Mouse (Mus musculus) brain, embryonic 14.5 days (tissue): ENCODE results near the gene Fam83d. TPM values are rescaled to one million over a fixed set of nuclear protein-coding genes. Genes with fewer than 3 reads are reported as not detected.
A peak's percentile ranks its signal among the peaks of the same experiment; 100 is the strongest.

ENCODE experiments used
- DNase-seq: peaks from one replicate; pipeline ENCODE4 v3.0.0-alpha.2; 2011; ENCODE audit warnings: low read depth
- CTCF ChIP-seq: fragments of 200-500 bp; IDR thresholded peaks from 2 replicates; pipeline ENCODE4 v1.5.1; 2012; ENCODE audit warnings: inconsistent platforms, mild to moderate bottlenecking, moderate library complexity, borderline replicate concordance; ENCODE audit not compliant: insufficient read depth, insufficient read length; ENCODE audit errors: extremely low read depth
- POLR2A ChIP-seq: fragments of 200-500 bp; IDR thresholded peaks from 2 replicates; pipeline ENCODE4 v1.6.1; 2012; ENCODE audit warnings: mild to moderate bottlenecking, inconsistent platforms, borderline replicate concordance; ENCODE audit not compliant: poor library complexity, insufficient read depth, insufficient read length, severe bottlenecking; ENCODE audit errors: extremely low read depth
- polyA plus RNA-seq: library from polyadenylated mRNA; depleted of rRNA; stranded (reverse); fragments of >200 nt; gene quantifications from 2 replicates; pipeline ENCODE4 v1.2.3, GENCODE M21; 2012

Fam83d gene
- polyA plus RNA-seq, 1 experiment, result 13.9 TPM

DNA sequence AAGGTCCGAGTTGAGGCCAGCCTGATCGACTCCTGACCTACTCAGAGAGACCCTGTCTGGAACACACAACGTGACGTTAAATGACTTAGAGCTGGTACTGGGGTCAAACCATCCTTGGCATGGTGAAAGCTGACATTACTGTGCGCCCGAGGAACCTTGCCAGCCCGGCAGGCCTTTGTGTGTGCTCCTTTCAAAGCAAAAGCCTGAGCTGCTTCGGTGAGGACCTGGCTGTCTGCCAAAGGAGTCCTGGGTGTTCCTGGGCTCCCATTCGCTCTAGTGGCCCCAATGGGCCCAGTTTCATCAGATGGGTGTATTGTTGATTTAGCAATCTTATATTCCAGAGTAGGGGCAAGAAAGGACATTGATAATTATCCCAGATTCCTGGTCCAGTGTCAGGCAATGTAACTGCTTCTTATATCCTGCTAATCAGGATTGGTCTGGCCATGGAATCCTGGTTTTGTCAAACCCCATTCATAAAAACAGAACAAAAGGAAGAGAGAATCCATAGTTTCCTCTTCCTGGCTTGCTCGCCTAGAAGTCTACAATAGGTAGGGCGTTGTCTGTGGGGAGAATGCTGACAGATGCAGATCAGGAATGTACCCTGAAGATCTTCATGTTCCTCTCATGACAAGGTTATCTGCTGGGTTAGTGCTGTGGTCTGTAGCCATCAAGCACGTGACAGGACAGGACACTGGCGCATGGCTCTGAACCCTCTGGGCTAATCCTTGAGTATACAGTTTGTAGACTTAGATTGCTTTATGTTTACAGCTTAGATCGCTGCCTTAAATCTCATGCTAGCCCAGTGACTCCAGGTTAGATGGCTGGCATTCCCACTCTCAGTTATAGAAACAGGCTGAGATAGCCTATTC is 19.3 kb downstream of the Fam83d start:
- no peak for TF ChIP-seq POLR2A
- no peak for TF ChIP-seq CTCF
- DNase-seq, result peak; percentile 54

DNA sequence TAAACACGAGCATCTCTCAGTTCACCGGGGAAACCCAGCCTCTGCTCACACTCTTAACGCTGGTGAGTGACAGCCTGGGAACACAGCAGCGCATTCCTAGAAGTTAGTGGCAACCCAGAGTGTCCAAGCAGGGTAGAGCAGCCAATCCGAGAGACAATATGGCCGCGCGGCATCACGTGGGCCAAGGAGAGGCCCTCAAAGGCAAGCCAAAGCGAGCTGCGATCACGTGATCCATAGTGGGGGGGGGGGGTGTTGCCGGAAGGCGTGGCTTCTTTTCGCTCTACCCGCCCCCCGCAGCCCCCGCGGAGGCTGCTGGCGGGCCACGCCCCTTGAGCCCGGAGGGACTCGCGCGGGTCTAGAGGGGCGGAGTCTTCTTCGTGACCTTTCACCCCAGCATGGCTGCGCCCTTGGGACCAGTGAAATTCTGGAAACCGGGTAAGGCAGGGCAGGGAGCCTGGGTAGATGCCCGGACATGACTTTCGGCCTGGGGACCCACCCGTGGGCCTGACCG is 26.7 kb downstream of the Fam83d start, which contains the start of gene Dhx35:
Dhx35 (plus strand) TSS at position 314 of the 511 bp plus-strand sequence.
- peak; percentile 99 for DNase-seq
- peak; percentile 26; the same call in 1 of the 2 replicates for TF ChIP-seq POLR2A
- no peak for TF ChIP-seq CTCF

DNA sequence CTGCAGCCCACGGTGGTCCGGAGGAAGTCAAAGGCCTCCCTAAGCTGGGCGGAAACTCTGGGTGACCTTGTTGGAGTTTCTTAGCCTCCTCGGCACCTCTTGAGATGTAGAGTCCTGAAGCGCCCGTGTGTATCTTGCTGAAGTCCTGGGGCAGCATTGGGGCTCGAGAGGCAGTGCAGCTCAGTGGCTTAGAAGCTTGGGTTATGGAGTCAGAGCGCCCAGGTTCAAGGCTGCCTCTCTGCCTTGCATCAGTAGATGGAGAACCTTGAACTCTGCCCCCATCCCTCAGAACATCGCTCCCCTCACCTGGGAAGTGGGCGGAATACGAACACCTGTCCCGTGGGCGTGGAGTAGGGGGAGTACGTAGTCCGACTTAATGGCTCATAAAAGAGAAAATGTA is 27.1 kb downstream of the Fam83d start:
- DNase-seq, result no peak
- TF ChIP-seq CTCF (no peak), POLR2A (no peak)

DNA sequence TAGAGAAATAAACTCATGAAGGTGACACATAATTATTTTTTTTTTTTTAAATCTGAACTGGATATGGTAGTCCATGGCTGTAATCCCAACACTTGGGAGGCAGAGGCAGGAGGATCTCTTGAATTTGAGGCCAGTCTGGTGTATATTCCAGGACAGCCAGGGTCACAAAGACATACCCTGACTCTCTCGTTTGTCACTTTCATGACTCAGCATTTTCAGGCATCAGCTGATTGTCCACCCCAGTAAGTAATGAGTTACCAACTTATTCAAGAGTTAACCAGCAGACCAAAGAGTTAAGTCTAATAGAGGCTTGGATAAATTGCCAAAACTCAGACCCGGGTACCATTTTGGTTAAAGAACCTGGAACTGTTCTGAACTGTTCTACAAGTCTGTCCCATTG is 28.0 kb downstream of the Fam83d start:
- no peak for TF ChIP-seq POLR2A
- no peak for TF ChIP-seq CTCF
- DNase-seq, result no peak

DNA sequence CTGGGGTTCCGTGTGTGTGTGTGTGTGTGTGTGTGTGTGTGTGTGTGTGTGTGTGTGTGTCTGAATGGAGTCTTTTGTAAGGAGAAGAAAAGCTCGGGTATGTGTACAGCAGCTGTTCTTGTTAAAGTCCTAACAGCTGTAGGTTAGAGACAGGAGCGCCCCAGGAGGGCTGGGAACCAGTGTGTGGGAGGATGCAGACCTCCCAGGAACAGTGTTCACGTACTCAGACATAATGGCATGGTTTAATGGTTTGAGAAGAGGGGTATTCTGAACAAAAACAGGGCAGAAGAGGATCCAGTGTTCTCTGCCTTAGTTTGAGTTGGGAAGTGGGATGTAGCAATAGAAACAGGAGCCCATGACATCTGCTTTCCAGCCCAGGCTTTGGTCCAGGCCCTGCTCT is 31.4 kb downstream of the Fam83d start:
- TF ChIP-seq CTCF (no peak), POLR2A (no peak)
- DNase-seq, result peak; percentile 27

DNA sequence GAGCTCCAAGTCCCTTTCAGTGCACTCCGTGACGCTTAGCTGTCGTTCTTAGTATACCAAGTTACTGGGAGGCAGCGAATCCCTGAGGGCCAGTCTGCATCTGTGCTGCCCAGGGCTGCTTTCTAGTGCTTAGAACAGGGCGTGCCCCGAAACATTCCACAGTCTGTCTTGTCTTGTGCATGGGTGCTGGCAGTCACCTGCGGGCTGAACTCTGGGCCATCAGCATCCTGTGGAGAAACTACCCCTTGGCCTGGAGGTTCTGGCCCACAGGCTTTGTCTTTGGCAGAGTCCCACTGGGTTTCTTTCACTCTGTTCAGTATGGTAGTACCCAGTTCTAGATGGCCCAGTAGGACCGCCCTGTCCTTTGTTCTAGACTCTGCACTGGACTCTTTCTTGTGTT is 32.9 kb downstream of the Fam83d start:
- DNase-seq, result no peak
- TF ChIP-seq CTCF (no peak), POLR2A (no peak)

DNA sequence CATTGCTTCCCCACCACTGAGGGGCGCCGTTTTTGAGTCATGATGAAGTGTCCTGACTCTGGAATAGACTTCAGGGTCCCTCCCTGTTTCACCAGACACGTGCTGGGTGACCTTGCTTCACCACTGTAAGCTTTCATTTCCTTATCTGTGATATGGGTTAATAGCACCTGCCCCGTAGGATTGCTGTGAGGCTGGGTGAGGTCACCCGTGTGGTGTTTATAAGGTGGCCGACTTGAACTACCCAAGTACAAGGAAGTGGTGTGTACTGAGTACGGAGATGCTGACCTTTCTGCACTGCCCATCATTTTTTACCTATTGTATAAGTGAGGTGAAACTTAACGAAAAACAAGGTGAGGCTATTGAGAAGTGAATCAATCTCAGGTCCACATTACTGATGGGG is 35.7 kb downstream of the Fam83d start:
- TF ChIP-seq POLR2A (no peak), CTCF (no peak)
- DNase-seq, result no peak

DNA sequence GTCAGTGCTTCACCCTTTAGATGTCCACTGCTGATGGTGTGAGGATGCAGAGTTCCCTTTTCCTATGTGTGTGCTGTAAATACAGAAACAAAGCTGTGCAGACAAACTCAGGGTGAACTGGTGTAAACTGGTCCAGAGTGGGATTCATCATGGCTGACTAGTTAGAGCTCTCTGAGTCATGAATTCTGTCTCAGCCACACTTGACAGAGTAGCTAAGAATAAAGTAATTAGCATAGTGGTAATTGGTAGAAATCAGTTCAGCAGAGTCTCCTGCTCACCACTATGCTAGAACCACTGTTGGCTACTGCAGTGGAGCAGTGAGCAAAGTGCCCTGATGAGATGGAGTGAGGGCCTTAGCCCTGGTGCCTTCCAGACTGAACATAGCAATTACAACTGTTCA is 47.8 kb downstream of the Fam83d start:
- TF ChIP-seq CTCF (no peak), POLR2A (no peak)
- DNase-seq, result no peak

DNA sequence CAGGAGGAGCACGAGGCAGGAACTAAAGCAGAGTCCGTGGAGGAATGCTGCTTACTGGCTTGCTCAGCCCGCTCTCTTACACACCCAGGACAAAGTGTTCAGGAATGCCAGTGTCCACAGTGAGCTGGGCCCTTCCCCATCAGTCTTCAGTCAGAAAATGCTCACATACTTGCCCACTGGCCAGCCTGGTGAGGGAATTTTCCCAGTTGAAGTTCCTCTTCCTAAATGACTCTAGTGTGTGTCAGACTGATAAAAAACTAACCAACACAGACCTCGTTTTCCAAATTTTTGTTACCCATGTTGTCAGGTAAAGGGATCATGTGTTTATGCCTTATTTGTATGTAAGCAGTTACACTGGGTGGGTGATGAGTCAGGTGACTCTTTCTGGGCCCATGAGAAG is 48.3 kb downstream of the Fam83d start:
- DNase-seq, result no peak
- TF ChIP-seq CTCF, result no peak
- no peak for TF ChIP-seq POLR2A

DNA sequence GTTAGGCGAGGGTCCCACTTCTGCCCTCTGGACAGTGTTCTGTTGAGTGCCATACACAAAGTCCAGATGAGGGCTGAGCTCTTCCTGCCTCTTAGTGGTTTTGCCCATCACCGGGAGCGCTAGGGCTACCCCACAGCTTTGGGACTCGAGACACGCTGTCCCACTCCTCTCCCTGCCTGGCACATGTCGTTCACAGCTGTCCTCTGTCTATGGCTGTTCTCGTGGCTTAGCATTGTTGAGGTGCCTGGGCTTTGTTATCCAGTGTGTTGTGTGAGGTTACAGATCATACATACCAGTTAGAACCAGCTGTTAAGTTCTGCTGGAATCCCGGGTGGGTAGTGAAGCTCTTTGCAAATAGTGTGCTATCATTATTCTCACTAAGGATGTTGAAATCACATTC is 49.8 kb downstream of the Fam83d start:
- DNase-seq, result no peak
- TF ChIP-seq POLR2A (no peak), CTCF (no peak)

DNA sequence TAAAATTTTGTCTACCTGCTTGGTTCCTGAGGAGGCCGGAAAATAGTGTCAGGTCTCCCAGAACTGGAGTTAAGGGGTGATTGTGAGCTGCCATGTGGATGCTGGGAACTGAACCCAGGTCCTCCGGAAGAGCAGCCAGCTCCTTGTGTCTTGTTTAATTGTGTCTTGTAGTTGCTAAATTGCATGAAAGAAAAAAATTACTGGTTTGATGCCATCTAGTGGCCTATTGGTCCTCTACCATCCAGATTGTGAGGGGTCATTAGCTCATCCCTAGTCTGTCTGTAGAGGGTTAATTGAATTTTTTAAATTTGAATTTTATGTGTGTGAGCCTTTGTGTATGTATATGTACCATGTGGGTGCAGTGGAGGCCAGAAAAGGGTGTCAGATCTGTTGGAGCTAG is 60.2 kb downstream of the Fam83d start:
- no peak for TF ChIP-seq POLR2A
- TF ChIP-seq CTCF, result no peak
- DNase-seq, result no peak

DNA sequence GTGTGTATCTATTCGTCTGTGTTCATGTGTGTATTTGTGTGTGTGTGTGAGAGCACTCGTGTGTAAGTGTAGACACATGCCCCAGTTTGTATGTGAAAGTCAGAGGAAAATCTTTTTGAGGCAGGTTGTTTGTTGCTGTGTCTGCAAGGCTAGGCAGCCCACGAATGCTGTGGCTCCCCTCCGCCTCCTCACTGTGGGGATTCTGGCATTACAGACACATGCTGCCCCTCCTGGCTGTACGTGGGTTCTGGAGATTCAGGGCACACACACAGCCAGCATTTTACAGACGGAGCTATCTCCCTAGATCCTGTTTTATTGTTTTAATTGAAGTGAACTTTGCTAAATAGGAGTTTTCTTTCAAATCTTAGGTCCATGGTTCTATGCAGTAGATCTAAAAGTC is 61.9 kb downstream of the Fam83d start:
- DNase-seq, result no peak

More for the DNA sequence above, 61.9 kb downstream of the Fam83d start:
- TF ChIP-seq POLR2A (no peak), CTCF (no peak)
